Mouse (Mus musculus): ENCODE measurements at regions not wholly inside any gene's neighbourhood (a gene's known extent, or its start where the extent isn't known, plus 50 kb on each side); places are given as distances from the start of the nearest gene placed in this dataset.

DNA sequence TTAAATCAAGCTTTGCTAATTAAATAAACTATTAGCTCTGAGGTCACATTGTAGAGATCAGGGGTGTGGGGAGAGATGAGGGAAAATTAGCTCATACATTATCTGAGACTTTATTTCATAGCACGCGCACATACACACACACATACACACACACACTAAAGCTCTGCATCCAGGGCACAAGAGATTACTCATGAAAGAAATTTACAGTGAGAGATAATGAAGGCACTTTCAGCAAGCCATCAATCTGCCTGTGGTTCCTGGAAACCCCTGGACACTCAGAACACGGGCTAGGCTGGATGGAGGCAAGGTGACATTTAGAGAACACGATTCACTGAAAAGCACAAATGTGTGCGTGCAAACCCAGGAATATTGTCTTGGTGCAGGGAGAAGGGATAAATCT, 60.2 kb downstream of the Scg2 start:
- no peaks in the 10 kb centered on the region for H3K36me3 ChIP-seq (replicated peaks)
- no peaks in the 10 kb centered on the region for H3K27me3 ChIP-seq (replicated peaks; ENCODE audit: low read depth, poor library complexity, severe bottlenecking)
- no peak overlapping the region for H3K27ac ChIP-seq (replicated peaks)
- H3K4me1 ChIP-seq, result no peaks in the 10 kb centered on the region
- no peaks in the 10 kb centered on the region for H3K9me3 ChIP-seq
- DNase-seq (ENCODE audit: low spot score), result no peak
- H3K4me3 ChIP-seq, result no peak overlapping the region
- WGBS, result 92% methylated on average over 5 of the region's 5 CpGs

DNA sequence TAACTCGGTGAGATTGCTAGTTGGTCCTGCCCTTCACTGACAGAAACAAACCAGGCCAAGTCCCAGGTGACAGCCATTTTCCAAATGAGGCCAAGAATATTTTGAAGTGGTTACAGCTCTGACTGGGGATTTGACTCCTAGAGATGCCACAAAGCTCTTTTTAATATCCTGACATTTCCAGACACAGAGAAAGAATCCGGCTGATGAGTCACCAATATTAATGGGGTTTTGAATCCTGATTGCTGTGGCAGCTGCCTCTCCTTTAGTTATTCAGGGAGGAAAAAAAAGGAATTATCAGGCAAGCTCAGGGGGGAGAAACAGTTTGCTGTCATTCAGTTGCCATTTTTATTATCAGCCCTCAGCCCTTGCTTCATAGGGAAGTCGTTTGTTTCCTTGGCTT, 65.1 kb downstream of the Scg2 start:
- no peak overlapping the region for H3K4me3 ChIP-seq
- no peaks in the 10 kb centered on the region for H3K36me3 ChIP-seq (replicated peaks)
- H3K27me3 ChIP-seq (replicated peaks; ENCODE audit: low read depth, poor library complexity, severe bottlenecking), result no peaks in the 10 kb centered on the region
- WGBS, result 70% methylated on average over 3 of the region's 3 CpGs
- H3K9me3 ChIP-seq, result no peaks in the 10 kb centered on the region
- H3K4me1 ChIP-seq, result no peaks in the 10 kb centered on the region
- no peak overlapping the region for H3K27ac ChIP-seq (replicated peaks)
- DNase-seq (ENCODE audit: low spot score), result no peak

DNA sequence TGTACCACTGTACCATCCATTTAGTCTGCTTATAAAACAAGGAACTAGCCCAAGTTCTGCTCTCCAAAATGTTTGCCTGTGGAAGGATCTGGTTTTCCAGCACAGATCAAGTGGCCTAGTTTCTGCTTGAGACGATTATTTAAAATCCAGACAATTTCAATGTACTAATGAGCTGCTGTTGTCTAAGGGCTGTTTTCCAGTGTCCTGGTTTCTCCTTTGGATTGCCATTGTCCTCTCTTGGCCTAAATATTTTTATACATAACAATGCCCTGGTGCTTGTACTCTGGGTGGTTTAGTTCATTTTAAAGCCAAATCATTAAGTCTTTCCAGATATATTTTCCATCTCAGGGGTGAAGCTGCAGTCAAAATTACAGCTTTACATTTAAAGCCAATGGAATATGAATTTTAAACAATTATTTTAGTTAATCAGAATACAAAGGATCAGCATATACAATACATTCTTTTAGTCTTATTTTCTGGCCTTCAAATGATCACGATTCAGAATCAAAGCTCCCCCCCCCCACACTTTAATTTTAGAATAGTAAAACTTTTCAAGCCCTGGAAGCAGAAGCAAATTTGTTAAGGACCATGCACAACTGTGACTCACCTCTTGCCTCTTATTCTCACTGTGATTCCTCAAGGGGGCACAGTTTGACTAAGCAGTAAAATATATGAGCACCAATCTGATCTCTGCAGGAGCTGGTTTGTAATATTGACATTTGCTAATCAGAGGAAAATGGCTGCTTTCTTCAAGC, 82.5 kb downstream of the Scg2 start:
- 84% methylated on average over 2 of the region's 2 CpGs for WGBS

DNA sequence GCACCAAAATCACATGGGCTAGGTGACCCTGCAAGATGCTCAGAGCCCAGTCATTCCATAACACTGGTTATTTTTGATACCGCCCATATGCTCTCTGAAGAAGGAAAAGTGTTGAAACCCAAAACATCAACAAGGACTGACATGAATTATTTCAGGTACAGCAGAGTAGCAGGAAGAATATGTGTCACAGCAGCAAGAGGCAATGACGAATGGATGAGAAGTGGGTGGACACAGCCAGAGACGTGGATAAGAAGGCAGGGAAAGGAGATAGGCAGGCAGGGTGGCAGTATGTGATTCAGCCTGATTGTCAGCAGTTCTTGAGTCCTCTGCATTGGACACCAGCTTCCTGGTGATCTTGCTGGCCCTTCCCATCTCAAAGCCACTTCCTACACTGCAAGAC, 93.4 kb downstream of the Scg2 start:
- Histone ChIP-seq H3K27ac (replicated peaks) (no peak overlapping the region), H3K9me3 (no peaks in the 10 kb centered on the region), H3K4me3 (no peak overlapping the region), H3K27me3 (replicated peaks; ENCODE audit: low read depth, poor library complexity, severe bottlenecking) (no peaks in the 10 kb centered on the region), H3K36me3 (replicated peaks) (no peaks in the 10 kb centered on the region), H3K4me1 (no peaks in the 10 kb centered on the region)
- WGBS, result 86% methylated on average over 3 of the region's 3 CpGs
- DNase-seq (ENCODE audit: low spot score), result no peak

More for the DNA sequence above, 82.5 kb downstream of the Scg2 start:
- H3K4me3 ChIP-seq, result no peak overlapping the region
- no peak for DNase-seq (ENCODE audit: low spot score)
- no peaks in the 10 kb centered on the region for H3K36me3 ChIP-seq (replicated peaks)
- H3K9me3 ChIP-seq, result no peaks in the 10 kb centered on the region
- no peaks in the 10 kb centered on the region for H3K4me1 ChIP-seq
- H3K27ac ChIP-seq (replicated peaks), result no peak overlapping the region
- H3K27me3 ChIP-seq (replicated peaks; ENCODE audit: low read depth, poor library complexity, severe bottlenecking), result no peaks in the 10 kb centered on the region

DNA sequence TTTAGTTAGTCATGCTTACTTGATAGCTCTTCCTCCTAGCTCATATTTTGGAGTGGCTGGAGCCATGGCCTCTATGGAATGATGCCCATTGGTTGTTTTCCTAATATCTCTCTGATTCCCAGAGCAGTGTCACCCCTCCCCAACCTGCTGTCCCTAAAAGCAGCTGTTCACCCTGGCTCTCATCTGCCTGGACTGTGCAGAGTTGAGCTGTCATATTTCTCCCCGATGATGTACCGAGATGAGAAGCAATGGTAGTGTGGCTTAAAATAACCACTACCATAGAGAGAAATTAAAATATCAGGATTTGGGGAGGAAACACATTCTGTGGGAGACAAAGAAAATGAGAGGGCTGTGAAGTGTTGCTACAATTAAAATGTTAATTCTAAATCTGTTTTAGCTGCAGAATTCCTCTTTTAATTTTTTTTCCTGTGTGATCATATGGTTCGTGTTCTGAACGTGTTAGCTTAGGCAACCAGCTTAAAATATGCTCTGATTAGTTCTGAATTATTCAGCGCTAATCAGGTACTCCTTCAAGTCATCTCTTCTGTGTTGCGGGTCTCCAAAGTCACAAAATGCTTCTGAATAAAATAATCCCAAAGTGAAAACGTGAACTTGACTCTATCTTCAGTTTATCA, 104.3 kb downstream of the Scg2 start:
- Histone ChIP-seq H3K4me3 (no peak overlapping the region), H3K27ac (replicated peaks) (no peak overlapping the region), H3K36me3 (replicated peaks) (no peaks in the 10 kb centered on the region), H3K4me1 (no peaks in the 10 kb centered on the region), H3K27me3 (replicated peaks; ENCODE audit: low read depth, poor library complexity, severe bottlenecking) (no peaks in the 10 kb centered on the region), H3K9me3 (no peaks in the 10 kb centered on the region)
- 87% methylated on average over 7 of the region's 7 CpGs for WGBS
- DNase-seq (ENCODE audit: low spot score), result no peak

DNA sequence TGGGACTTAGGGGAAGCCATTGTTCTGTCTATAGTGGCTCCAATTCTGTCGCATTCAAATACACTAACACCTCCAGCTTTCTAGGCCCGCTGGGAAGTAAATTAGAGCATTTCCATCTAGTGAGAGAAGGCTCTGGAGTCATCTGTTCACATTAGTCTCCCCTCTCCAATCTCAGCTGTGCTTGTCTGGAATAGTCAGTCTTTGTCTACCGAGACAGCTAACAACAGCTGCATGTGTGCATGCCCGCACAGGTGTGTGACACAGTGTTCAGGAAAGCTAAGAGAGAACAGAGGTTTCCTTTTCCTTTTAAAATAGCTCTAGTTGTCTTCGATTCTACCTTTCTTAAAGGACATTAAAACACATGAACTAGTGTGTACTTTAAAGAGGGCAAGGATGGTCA, 122.7 kb downstream of the Scg2 start:
- H3K36me3 ChIP-seq (replicated peaks), result no peaks in the 10 kb centered on the region
- H3K4me1 ChIP-seq, result peaks cover 5% of the 10 kb centered on the region
- no peaks in the 10 kb centered on the region for H3K27me3 ChIP-seq (replicated peaks; ENCODE audit: low read depth, poor library complexity, severe bottlenecking)
- no peak overlapping the region for H3K4me3 ChIP-seq
- no peaks in the 10 kb centered on the region for H3K9me3 ChIP-seq
- no peak for DNase-seq (ENCODE audit: low spot score)
- no peak overlapping the region for H3K27ac ChIP-seq (replicated peaks)
- WGBS, result 81% methylated on average over 5 of the region's 5 CpGs

DNA sequence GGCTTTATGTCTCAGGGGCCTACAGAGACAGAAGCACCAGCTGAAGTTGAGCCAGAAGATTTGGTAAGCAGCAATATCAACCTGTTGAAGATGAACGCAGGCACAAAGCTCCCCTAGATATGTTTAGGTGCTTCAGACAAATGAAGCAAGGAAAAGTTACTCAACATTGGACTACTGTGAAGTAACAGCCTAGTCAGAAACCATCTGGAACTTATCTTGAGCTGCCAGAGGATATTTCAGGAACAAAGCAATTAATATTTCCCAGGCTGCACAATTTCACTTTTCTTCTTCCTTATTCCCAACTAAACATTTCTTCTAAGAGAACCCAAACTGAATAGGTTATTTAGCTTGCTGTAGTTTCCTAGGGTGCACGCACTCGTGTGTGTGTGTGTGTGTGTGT, 125.1 kb downstream of the Scg2 start:
- Histone ChIP-seq H3K27me3 (replicated peaks; ENCODE audit: low read depth, poor library complexity, severe bottlenecking) (no peaks in the 10 kb centered on the region), H3K27ac (replicated peaks) (no peak overlapping the region), H3K4me1 (peaks cover 5% of the 10 kb centered on the region), H3K4me3 (no peak overlapping the region), H3K9me3 (no peaks in the 10 kb centered on the region), H3K36me3 (replicated peaks) (no peaks in the 10 kb centered on the region)
- WGBS, result 77% methylated on average over 3 of the region's 3 CpGs
- DNase-seq (ENCODE audit: low spot score), result no peak

DNA sequence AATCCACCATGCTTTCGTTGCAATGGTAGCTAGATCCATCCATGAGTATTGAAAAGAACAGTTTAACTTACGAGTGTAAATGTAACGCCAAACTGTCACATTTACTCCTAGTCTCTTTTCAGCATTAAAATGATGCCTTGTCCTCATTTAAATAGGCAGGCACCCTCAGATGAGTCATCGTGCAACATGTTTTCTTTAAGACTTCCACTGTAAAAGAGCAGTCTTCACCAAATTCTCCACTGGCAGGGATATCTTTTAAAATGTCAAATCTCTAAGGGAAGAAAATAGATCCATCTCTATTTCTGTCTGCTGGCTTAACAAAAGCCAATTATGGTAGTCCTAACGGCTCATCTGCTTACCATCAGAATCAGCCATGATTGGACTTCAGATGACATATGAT, 127.8 kb downstream of the Scg2 start:
- no peak overlapping the region for H3K27ac ChIP-seq (replicated peaks)
- H3K36me3 ChIP-seq (replicated peaks), result no peaks in the 10 kb centered on the region
- DNase-seq (ENCODE audit: low spot score), result no peak
- H3K4me3 ChIP-seq, result no peak overlapping the region
- WGBS, result 89% methylated on average over 5 of the region's 5 CpGs
- no peaks in the 10 kb centered on the region for H3K9me3 ChIP-seq
- H3K4me1 ChIP-seq, result peaks cover 5% of the 10 kb centered on the region
- no peaks in the 10 kb centered on the region for H3K27me3 ChIP-seq (replicated peaks; ENCODE audit: low read depth, poor library complexity, severe bottlenecking)

DNA sequence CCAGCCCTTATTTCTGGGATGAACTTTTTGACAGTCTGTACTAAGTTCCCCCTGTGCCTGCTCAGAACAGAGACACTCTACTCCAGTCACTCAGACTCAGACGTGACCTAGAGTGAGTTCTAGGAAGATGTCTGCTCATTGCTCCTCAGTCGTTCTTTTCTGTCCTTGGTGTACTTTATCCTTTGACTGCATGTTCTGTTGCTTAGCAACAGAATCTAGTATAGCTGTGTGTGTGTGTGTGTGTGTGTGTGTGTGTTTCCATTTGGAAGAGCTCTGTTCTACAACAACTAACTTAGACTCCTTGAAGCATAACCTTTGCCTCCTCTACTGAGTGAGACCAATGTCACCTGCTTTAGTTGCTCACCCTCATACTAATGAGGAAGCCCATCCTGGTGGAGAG, 136.3 kb downstream of the Scg2 start:
- no peak for DNase-seq (ENCODE audit: low spot score)
- no peaks in the 10 kb centered on the region for H3K27me3 ChIP-seq (replicated peaks; ENCODE audit: low read depth, poor library complexity, severe bottlenecking)
- H3K36me3 ChIP-seq (replicated peaks), result no peaks in the 10 kb centered on the region
- 81% methylated on average over 2 of the region's 2 CpGs for WGBS
- H3K4me3 ChIP-seq, result no peak overlapping the region
- H3K9me3 ChIP-seq, result no peaks in the 10 kb centered on the region
- no peaks in the 10 kb centered on the region for H3K4me1 ChIP-seq
- H3K27ac ChIP-seq (replicated peaks), result no peak overlapping the region

DNA sequence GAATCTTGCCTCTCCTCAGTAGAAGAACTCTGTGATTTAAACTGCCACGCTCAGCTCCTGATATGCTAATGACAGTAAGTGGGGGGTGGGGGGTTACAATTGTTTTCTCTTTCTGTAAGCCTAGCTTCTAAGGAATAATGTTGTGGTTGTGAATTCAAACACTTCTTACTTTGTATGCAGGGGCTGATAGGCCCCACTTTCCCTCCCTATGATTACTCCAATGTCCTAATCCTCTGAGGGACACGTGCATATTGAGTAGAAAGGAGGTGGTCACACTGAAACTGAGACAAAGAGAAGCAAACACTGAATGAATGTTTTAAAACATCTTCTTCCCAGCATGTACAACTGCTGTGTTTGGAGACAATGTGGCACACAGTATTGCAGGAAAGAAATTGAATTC, 140.3 kb downstream of the Scg2 start:
- H3K27me3 ChIP-seq (replicated peaks; ENCODE audit: low read depth, poor library complexity, severe bottlenecking), result no peaks in the 10 kb centered on the region
- no peak overlapping the region for H3K27ac ChIP-seq (replicated peaks)
- DNase-seq (ENCODE audit: low spot score), result no peak
- WGBS, result 25% methylated on average over 2 of the region's 2 CpGs
- no peaks in the 10 kb centered on the region for H3K9me3 ChIP-seq
- H3K4me1 ChIP-seq, result no peaks in the 10 kb centered on the region
- no peak overlapping the region for H3K4me3 ChIP-seq
- no peaks in the 10 kb centered on the region for H3K36me3 ChIP-seq (replicated peaks)

DNA sequence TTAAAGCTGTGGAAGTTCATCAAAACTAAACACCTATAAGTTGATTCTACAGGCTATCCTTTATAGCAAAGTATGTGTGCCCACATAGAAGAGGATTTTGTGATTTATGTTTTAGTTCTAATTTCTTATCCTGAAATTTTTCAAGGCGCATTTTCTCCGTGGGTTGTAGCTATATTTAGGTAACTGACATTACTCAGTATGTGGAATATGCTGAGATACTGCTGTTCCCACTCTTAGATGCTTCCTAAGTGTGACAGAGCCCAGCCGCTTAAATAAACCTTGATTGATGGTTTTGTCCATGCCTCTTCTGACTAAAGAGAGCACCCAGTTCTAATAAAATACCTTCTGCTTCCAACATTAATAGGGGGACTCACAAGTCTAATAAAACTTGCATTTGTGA, 180.2 kb downstream of the Scg2 start:
- 84% methylated on average over 3 of the region's 3 CpGs for WGBS
- Histone ChIP-seq H3K27me3 (replicated peaks; ENCODE audit: low read depth, poor library complexity, severe bottlenecking) (no peaks in the 10 kb centered on the region), H3K4me3 (no peak overlapping the region), H3K27ac (replicated peaks) (no peak overlapping the region), H3K4me1 (no peaks in the 10 kb centered on the region), H3K9me3 (no peaks in the 10 kb centered on the region), H3K36me3 (replicated peaks) (no peaks in the 10 kb centered on the region)
- DNase-seq (ENCODE audit: low spot score), result no peak

DNA sequence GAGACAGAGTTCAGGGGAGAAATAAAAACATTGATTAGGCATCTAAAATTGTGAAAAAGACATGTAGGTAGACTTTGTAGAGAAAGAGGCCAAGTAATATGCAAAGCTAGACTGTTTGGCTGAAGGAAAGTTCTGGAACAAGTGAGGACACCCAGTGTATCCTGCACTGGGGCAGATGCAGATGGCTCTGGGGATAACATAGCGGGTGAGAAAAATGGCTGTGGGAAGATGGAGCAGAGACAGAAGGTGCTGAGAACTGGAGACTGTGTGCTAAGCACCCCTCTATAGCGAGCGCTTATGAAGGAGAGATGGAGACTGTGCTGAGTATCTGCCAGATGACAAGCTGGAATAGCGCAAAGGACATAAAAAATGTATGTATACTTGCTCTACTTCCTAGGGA, 226.9 kb downstream of the Scg2 start:
- H3K4me1 ChIP-seq, result no peaks in the 10 kb centered on the region
- no peak overlapping the region for H3K4me3 ChIP-seq
- no peaks in the 10 kb centered on the region for H3K36me3 ChIP-seq (replicated peaks)
- H3K27me3 ChIP-seq (replicated peaks; ENCODE audit: low read depth, poor library complexity, severe bottlenecking), result no peaks in the 10 kb centered on the region
- H3K9me3 ChIP-seq, result no peaks in the 10 kb centered on the region
- no peak overlapping the region for H3K27ac ChIP-seq (replicated peaks)
- DNase-seq (ENCODE audit: low spot score), result no peak
- 93% methylated on average over 4 of the region's 4 CpGs for WGBS

DNA sequence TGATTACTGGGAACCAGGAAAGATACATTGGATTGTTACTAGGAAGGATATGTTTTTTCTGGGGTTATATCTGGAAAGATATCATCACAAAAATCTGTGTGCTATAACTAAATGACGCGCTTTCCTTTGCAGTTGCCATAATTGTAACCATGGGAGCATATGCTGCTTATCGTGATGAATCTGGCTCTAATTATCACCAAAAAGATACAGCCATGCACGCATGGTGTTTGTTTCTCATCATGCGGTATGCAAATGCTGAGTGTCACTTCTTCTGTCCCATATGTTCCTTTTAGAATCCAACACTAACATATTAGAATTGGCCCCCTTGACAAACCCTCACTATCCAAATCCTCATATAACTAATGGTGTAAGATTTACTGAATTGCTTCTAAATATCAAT, 227.4 kb downstream of the Scg2 start:
- Histone ChIP-seq H3K27ac (replicated peaks) (no peak overlapping the region), H3K4me1 (no peaks in the 10 kb centered on the region), H3K9me3 (no peaks in the 10 kb centered on the region), H3K27me3 (replicated peaks; ENCODE audit: low read depth, poor library complexity, severe bottlenecking) (no peaks in the 10 kb centered on the region), H3K36me3 (replicated peaks) (no peaks in the 10 kb centered on the region), H3K4me3 (no peak overlapping the region)
- 87% methylated on average over 5 of the region's 5 CpGs for WGBS
- no peak for DNase-seq (ENCODE audit: low spot score)
